Mouse (Mus musculus) forebrain, postnatal 0 days (tissue): ENCODE measurements around the gene Msh5. TPM values are rescaled to one million over a fixed set of nuclear protein-coding genes. Genes with fewer than 3 reads are reported as not detected.
"Not testable (repeated sequence)": the region's sequence is repeated elsewhere in the genome, so short reads cannot be mapped to it uniquely, and the experiment has no call there.

Source experiments
- ATAC-seq: fragments of 200-750 bp; cut with Nextera tagmentation; 2 replicates; pipeline ENCODE4 v1.8.0; 2017; ENCODE audit warnings: mild to moderate bottlenecking, moderate library complexity
- DNase-seq: peaks from one replicate; pipeline ENCODE4 v3.0.0-alpha.2; 2015
- H3K27ac ChIP-seq: fragments of 300-500 bp; sonication (generic); 2 replicates; pipeline ENCODE4 v1.5.1; 2014; ENCODE audit warnings: low read depth, mild to moderate bottlenecking, antibody characterized with exemption, low read length, moderate library complexity, mixed read lengths
- H3K27me3 ChIP-seq: fragments of 300-500 bp; sonication (generic); 2 replicates; pipeline ENCODE4 v1.6.1; 2014; ENCODE audit warnings: mild to moderate bottlenecking, low read length, mixed read lengths; ENCODE audit not compliant: insufficient read depth
- H3K36me3 ChIP-seq: fragments of 300-500 bp; sonication (generic); 2 replicates; pipeline ENCODE4 v1.6.1; 2014; ENCODE audit warnings: mild to moderate bottlenecking, moderate library complexity; ENCODE audit not compliant: insufficient read depth
- H3K4me1 ChIP-seq: fragments of 300-500 bp; sonication (generic); 2 replicates; pipeline ENCODE4 v1.6.1; 2014; ENCODE audit warnings: antibody characterized with exemption; ENCODE audit not compliant: insufficient read depth
- H3K4me2 ChIP-seq: fragments of 300-500 bp; sonication (generic); 2 replicates; pipeline ENCODE4 v1.6.1; 2014; ENCODE audit warnings: low read depth, mild to moderate bottlenecking, moderate library complexity
- H3K4me3 ChIP-seq: fragments of 300-500 bp; sonication (generic); 2 replicates; pipeline ENCODE4 v1.5.1; 2014; ENCODE audit warnings: low read depth, low read length, mixed read lengths
- H3K9ac ChIP-seq: fragments of 300-500 bp; sonication (generic); 2 replicates; pipeline ENCODE4 v1.6.1; 2014; ENCODE audit warnings: mild to moderate bottlenecking
- H3K9me3 ChIP-seq: fragments of 300-500 bp; sonication (generic); 2 replicates; pipeline ENCODE4 v1.6.1; 2016; ENCODE audit warnings: low read length
- CTCF ChIP-seq: sonication (generic); IDR thresholded peaks from 2 replicates; pipeline ENCODE4 v1.5.1; 2016; ENCODE audit warnings: antibody characterized with exemption, control low read depth, low read depth
- WGBS: fragments of 180-500 bp; shearing (Covaris S2); extraction: QIAGEN DNeasy Blood & Tissue Kit; methylation state at CpG from one replicate; pipeline ENCODE4 v1.1.7; 2014; 5-methylcytosine and 5-hydroxymethylcytosine counted together
- polyA plus RNA-seq: library from polyadenylated mRNA; unstranded; fragments of >200 nt; fragmentation: Nextera tagmentation; extraction: Ambion mirVana; gene quantifications from 2 replicates; pipeline ENCODE4 v1.2.1, GENCODE M21; 2015
- total RNA-seq: library from RNA; depleted of rRNA; stranded (reverse); fragments of >200 nt; gene quantifications from 2 replicates; pipeline ENCODE4 v1.2.3, GENCODE M21; 2014

The Msh5 gene
- total and polyA plus RNA-seq, 2 experiments from 2014 or later = 1.1 to 1.3 TPM

DNA sequence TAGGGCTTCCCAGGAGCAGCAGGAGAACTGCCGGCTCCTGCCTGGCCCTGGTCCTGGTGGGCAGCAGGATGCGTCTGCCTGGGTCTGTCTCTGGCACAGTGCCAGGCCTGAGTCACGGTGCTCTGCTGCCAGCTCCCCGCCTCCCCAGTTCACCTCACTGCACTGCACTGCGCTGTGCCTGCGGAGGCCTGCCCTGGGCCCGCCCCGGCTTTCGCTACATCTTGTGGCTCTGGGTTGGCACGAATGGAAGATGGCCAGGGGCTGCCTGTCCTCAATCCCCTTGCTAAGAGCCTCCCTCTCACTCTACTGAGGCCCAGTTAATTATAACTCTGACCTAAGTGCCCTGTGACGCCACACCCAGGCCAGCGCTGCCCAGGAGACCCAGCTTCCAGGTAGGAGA is 30.2 kb downstream of the Msh5 start, which contains the start of gene Vwa7:
Gene Vwa7 (plus strand): TSS at position 204 of the 400 bp plus-strand sequence.
- no peak for TF ChIP-seq CTCF
- ATAC-seq (peak; percentile 50), DNase-seq (peak; percentile 31)
- Histone ChIP-seq H3K9me3 (no peaks in the 10 kb centered on the region), H3K36me3 (peaks cover 52% of the 10 kb centered on the region), H3K9ac (no peak within 1 kb of the TSS), H3K27ac (no peak within 1 kb of the TSS), H3K4me2 (no peak within 1 kb of the TSS), H3K4me1 (peaks cover 1% of the 10 kb centered on the region; the same call in 1 of the 2 replicates), H3K27me3 (no peaks in the 10 kb centered on the region; the same call in 1 of the 2 replicates), H3K4me3 (no peak within 1 kb of the TSS)
- 41% methylated on average over 12 of the region's 12 CpGs for WGBS

DNA sequence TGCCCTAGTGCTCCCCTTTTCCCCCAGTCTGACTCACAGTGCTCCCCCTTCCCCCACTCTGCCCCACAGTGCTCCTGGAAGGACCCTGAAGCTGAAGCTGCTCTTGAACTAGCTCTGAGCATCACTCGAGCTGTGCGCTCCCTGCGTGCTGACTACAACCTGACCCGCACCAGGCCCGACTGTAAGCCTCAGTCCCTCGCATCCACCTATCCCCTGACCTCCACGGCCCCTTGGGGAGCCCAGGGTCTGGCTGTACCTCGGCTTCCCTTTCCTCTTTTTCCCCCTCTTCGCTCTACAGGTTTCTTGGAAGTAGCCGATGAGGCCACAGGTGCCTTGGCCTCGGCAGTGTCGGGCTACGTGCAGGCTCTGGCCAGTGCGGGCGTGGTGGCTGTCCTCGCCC is 31.2 kb downstream of the Msh5 start:
- 93% methylated on average over 16 of the region's 16 CpGs for WGBS
- no peak overlapping the region for H3K9ac ChIP-seq
- H3K4me3 ChIP-seq = no peak overlapping the region
- H3K9me3 ChIP-seq = no peaks in the 10 kb centered on the region
- H3K36me3 ChIP-seq = peaks cover 63% of the 10 kb centered on the region
- no peaks in the 10 kb centered on the region for H3K4me1 ChIP-seq
- no peaks in the 10 kb centered on the region for H3K27me3 ChIP-seq
- ATAC-seq = no peak
- no peak for TF ChIP-seq CTCF
- H3K27ac ChIP-seq = no peak overlapping the region
- no peak overlapping the region for H3K4me2 ChIP-seq
- no peak for DNase-seq

GRCm38 (mm10) chr17:35013221-35013620 is 33.3 kb downstream of the Msh5 start:
- peaks cover 78% of the 10 kb centered on the region for H3K36me3 ChIP-seq
- H3K4me2 ChIP-seq = no peak overlapping the region
- no peak overlapping the region for H3K9ac ChIP-seq
- 92% methylated on average over 6 of the region's 6 CpGs for WGBS
- TF ChIP-seq CTCF = no peak
- ATAC-seq = no peak
- no peak for DNase-seq
- H3K4me1 ChIP-seq = no peaks in the 10 kb centered on the region
- H3K27me3 ChIP-seq = no peaks in the 10 kb centered on the region
- H3K9me3 ChIP-seq = no peaks in the 10 kb centered on the region
- no peak overlapping the region for H3K4me3 ChIP-seq
- H3K27ac ChIP-seq = no peak overlapping the region

DNA sequence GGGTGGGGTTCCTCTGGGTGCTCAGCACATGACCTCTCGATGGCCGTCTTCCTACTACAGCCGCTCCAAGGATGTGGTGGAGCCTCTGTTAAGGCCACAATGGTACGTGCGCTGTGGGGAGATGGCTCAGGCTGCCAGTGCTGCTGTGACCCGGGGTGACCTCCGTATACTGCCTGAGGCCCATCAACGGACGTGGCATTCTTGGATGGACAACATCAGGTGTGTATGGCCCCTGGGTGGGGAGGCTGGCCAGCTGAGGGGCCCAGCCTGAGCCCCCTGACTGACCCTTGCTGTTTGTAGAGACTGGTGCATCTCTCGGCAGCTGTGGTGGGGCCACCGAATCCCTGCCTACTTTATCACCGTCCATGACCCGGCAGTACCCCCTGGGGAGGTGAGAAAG is 34.1 kb downstream of the Msh5 start:
- Histone ChIP-seq H3K36me3 (peaks cover 84% of the 10 kb centered on the region), H3K27ac (no peak overlapping the region), H3K4me1 (no peaks in the 10 kb centered on the region), H3K27me3 (no peaks in the 10 kb centered on the region), H3K4me2 (no peak overlapping the region), H3K4me3 (no peak overlapping the region), H3K9me3 (no peaks in the 10 kb centered on the region), H3K9ac (no peak overlapping the region)
- TF ChIP-seq CTCF = no peak
- DNase-seq = no peak
- 91% methylated on average over 13 of the region's 13 CpGs for WGBS
- ATAC-seq = no peak

- H3K9ac ChIP-seq = no peak overlapping the region
- no peaks in the 10 kb centered on the region for H3K4me1 ChIP-seq
- peaks cover 85% of the 10 kb centered on the region for H3K36me3 ChIP-seq
- H3K4me2 ChIP-seq = no peak overlapping the region
- no peak overlapping the region for H3K4me3 ChIP-seq
- no peak overlapping the region for H3K27ac ChIP-seq
- no peaks in the 10 kb centered on the region for H3K9me3 ChIP-seq
- 93% methylated on average over 8 of the region's 8 CpGs for WGBS
- DNase-seq = no peak
- ATAC-seq = no peak
- no peaks in the 10 kb centered on the region for H3K27me3 ChIP-seq
- no peak for TF ChIP-seq CTCF
Observed at GRCm38 (mm10) chr17:35011440-35011839, 35.1 kb downstream of the Msh5 start.

GRCm38 (mm10) chr17:35009586-35009985 is 37.0 kb downstream of the Msh5 start:
- peaks cover 81% of the 10 kb centered on the region for H3K36me3 ChIP-seq
- no peak for TF ChIP-seq CTCF
- no peak for DNase-seq

GRCm38 (mm10) chr17:35007387-35007991 is 39.1 kb downstream of the Msh5 start:
- no peak overlapping the region for H3K9ac ChIP-seq
- H3K9me3 ChIP-seq = no peaks in the 10 kb centered on the region
- TF ChIP-seq CTCF = peak; percentile 37; the same call in 1 of the 2 replicates
- ATAC-seq (no peak), DNase-seq (no peak)
- H3K4me3 ChIP-seq = no peak overlapping the region
- peaks cover 67% of the 10 kb centered on the region for H3K36me3 ChIP-seq
- H3K27ac ChIP-seq = no peak overlapping the region
- peaks cover 7% of the 10 kb centered on the region for H3K4me1 ChIP-seq
- H3K27me3 ChIP-seq = no peaks in the 10 kb centered on the region
- no peak overlapping the region for H3K4me2 ChIP-seq
- WGBS = 96% methylated on average over 7 of the region's 7 CpGs

More at GRCm38 (mm10) chr17:35009586-35009985, 37.0 kb downstream of the Msh5 start:
- WGBS = 86% methylated on average over 7 of the region's 7 CpGs
- Histone ChIP-seq H3K4me2 (no peak overlapping the region), H3K4me3 (no peak overlapping the region), H3K4me1 (no peaks in the 10 kb centered on the region), H3K27ac (no peak overlapping the region), H3K9me3 (no peaks in the 10 kb centered on the region), H3K27me3 (no peaks in the 10 kb centered on the region), H3K9ac (no peak overlapping the region)
- no peak for ATAC-seq

- H3K27me3 ChIP-seq, ATAC-seq, DNase-seq, H3K4me3 ChIP-seq, H3K9me3 ChIP-seq, H3K9ac ChIP-seq, H3K4me2 ChIP-seq, H3K4me1 ChIP-seq, H3K27ac ChIP-seq: not testable (repeated sequence)
- 98% methylated on average over 4 of the region's 5 CpGs for WGBS
- peaks cover 51% of the 10 kb centered on the region for H3K36me3 ChIP-seq
Observed at GRCm38 (mm10) chr17:35005902-35006301, 40.6 kb downstream of the Msh5 start.
